ENCODE assay signal across 7 mouse cellular contexts in genomic region chr7:99268951-99269945, GRCm38 (mm10). TPM values are rescaled to one million over a fixed set of nuclear protein-coding genes. Genes with fewer than 3 reads are reported as not detected.
DNase-seq lines count a peak whose midpoint lies in the region; ATAC-seq and TF ChIP-seq lines count a peak whose summit lies in the region.

No protein-coding gene starts in this region.

- H3K4me2 ChIP-seq in heart, embryonic 13.5 days, result peak overlapping the region; percentile 95
- H3K4me2 ChIP-seq in liver, embryonic 13.5 days, result peak overlapping the region; percentile 52; the same call in 1 of the 2 replicates
- H3K4me2 ChIP-seq in stomach, postnatal 0 days (replicated peaks; ENCODE audit: low read depth), result peak overlapping the region; percentile 65

- peak overlapping the region; percentile 73 for H3K9ac ChIP-seq in heart, embryonic 13.5 days
- no peak overlapping the region for H3K9ac ChIP-seq in liver, embryonic 13.5 days
- H3K9ac ChIP-seq in stomach, postnatal 0 days (ENCODE audit: low read length), result peak overlapping the region; percentile 52; the same call in 1 of the 2 replicates

- no peaks in the 10 kb centered on the region for H3K9me3 ChIP-seq in heart, embryonic 13.5 days
- H3K9me3 ChIP-seq in liver, embryonic 13.5 days (replicated peaks), result no peaks in the 10 kb centered on the region
- H3K9me3 ChIP-seq in stomach, postnatal 0 days (ENCODE audit: control insufficient read depth, low read length), result no peaks in the 10 kb centered on the region

- peaks cover 71% of the 10 kb centered on the region for H3K27me3 ChIP-seq in heart, embryonic 13.5 days (replicated peaks)
- H3K27me3 ChIP-seq in liver, embryonic 13.5 days, result peaks cover 86% of the 10 kb centered on the region
- H3K27me3 ChIP-seq in stomach, postnatal 0 days (ENCODE audit: control insufficient read depth, insufficient read depth, low read length), result peaks cover 3% of the 10 kb centered on the region; the same call in 1 of the 2 replicates

- no peak for TF ChIP-seq EP300 in stomach, postnatal 0 days (optimal IDR thresholded peaks at IDR 0.05)

- H3K4me1 ChIP-seq in heart, embryonic 13.5 days, result peaks cover 41% of the 10 kb centered on the region
- peaks cover 17% of the 10 kb centered on the region for H3K4me1 ChIP-seq in liver, embryonic 13.5 days (replicated peaks)
- peaks cover 2% of the 10 kb centered on the region; the same call in 1 of the 2 replicates for H3K4me1 ChIP-seq in stomach, postnatal 0 days (replicated peaks; ENCODE audit: control insufficient read depth, insufficient read depth)

- no peak for TF ChIP-seq CTCF in stomach, postnatal 0 days (IDR thresholded peaks at IDR 0.05; ENCODE audit: low read depth)

- peak; percentile 13 for DNase-seq in right cerebral cortex, adult 18-20 months
- DNase-seq in right cerebral cortex, postnatal 36 days (ENCODE audit: low spot score in 2 of 2), result no peak
- peak; percentile 27 to 46 for DNase-seq in cerebellum, postnatal 25 days
- no peak for DNase-seq in liver, embryonic 13.5 days
- DNase-seq in stomach, postnatal 0 days (ENCODE audit: low spot score), result peak; percentile 40
- DNase-seq in thymus, postnatal 25 days, result no peak

- ATAC-seq in heart, embryonic 13.5 days (ENCODE audit: extremely low read depth, insufficient number of reproducible peaks, low FRiP score, low TSS enrichment), result 0 out of 2 replicates have a peak, but pooled peaks have one; percentile 33
- no peak for ATAC-seq in liver, embryonic 13.5 days (ENCODE audit: low read depth)
- peak; percentile 53 for ATAC-seq in stomach, postnatal 0 days (ENCODE audit: low FRiP score, low TSS enrichment)

- H3K36me3 ChIP-seq in heart, embryonic 13.5 days, result no peaks in the 10 kb centered on the region
- no peaks in the 10 kb centered on the region for H3K36me3 ChIP-seq in liver, embryonic 13.5 days
- no peaks in the 10 kb centered on the region for H3K36me3 ChIP-seq in stomach, postnatal 0 days (ENCODE audit: control insufficient read depth, insufficient read depth, low read length)

- H3K4me3 ChIP-seq in heart, embryonic 13.5 days, result peak overlapping the region; percentile 62
- 0 out of 2 replicates have a peak overlapping the region, but pooled peaks have one; percentile 35 for H3K4me3 ChIP-seq in liver, embryonic 13.5 days (replicated peaks)
- peak overlapping the region; percentile 49 for H3K4me3 ChIP-seq in stomach, postnatal 0 days (ENCODE audit: low read depth, low read length)

- WGBS in heart, embryonic 13.5 days, result 8% methylated on average over 42 of the region's 42 CpGs
- WGBS in liver, embryonic 13.5 days (ENCODE audit: insufficient replicate concordance), result 9% methylated on average over 42 of the region's 42 CpGs
- WGBS in stomach, postnatal 0 days, result 10% methylated on average over 41 of the region's 42 CpGs

- H3K27ac ChIP-seq in heart, embryonic 13.5 days (replicated peaks), result no peak overlapping the region
- H3K27ac ChIP-seq in liver, embryonic 13.5 days, result no peak overlapping the region
- H3K27ac ChIP-seq in stomach, postnatal 0 days (replicated peaks), result no peak overlapping the region

RNA-seq across cellular contexts. Expression of gene Map6, which starts 2.0 kb away (rescaled TPM):
- polyA plus RNA-seq in heart, embryonic 13.5 days (2015; fragmentation: Nextera tagmentation; extraction: Ambion mirVana), result 2.5 and 3.2 TPM in 2 replicates
- polyA plus RNA-seq in liver, embryonic 13.5 days (2015; fragmentation: Nextera tagmentation; extraction: Ambion mirVana), result 0.10 TPM in 2 replicates
- polyA plus RNA-seq in stomach, postnatal 0 days (2015; fragmentation: Nextera tagmentation; extraction: Ambion mirVana), result 8.7 and 9.1 TPM in 2 replicates

RNA-seq across cellular contexts. Expression of gene Mogat2, which starts 30.8 kb away (rescaled TPM):
- polyA plus RNA-seq in heart, embryonic 13.5 days (2015; fragmentation: Nextera tagmentation; extraction: Ambion mirVana), result 1.3 and 3.5 TPM in 2 replicates
- polyA plus RNA-seq in liver, embryonic 13.5 days (2015; fragmentation: Nextera tagmentation; extraction: Ambion mirVana), result 35.9 and 37.5 TPM in 2 replicates
- 8.7 and 9.4 TPM in 2 replicates for polyA plus RNA-seq in stomach, postnatal 0 days (2015; fragmentation: Nextera tagmentation; extraction: Ambion mirVana)

Comparison
In these comparisons a context has a peak if more than half of its experiments do, and no peak if none do; other contexts are left out.
1. DNase-seq: peak in right cerebral cortex, adult 18-20 months (single experiment), cerebellum, postnatal 25 days (2 of 2) and stomach, postnatal 0 days (single experiment); none in right cerebral cortex, postnatal 36 days (0 of 2), liver, embryonic 13.5 days (single experiment) and thymus, postnatal 25 days (single experiment).
2. Peak in every context shown above with its lines, with median percentiles within 50 percentile points of each other: H3K4me2 ChIP-seq and H3K4me3 ChIP-seq.